Mouse (Mus musculus): Measurements from ENCODE around the gene Mfsd4b1.

DNA sequence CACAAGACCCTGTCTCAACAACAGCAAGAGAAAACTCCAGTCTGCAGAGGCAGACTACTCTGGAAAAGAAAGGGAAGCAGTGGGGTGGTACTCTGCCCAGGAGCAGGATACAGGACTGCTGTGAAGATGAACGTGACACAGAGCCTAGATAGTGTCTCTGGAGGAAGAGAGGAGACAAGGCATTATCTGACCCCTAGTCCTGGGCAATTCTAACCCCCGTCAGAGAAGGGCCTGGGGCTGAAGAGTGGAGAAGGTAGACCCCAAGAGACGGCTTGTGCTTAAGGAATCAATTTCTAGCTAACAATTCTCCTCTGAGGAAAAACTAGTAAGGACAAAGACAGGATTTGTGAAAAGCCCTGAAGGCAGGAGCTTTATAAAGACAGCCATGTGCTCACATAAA is 40.3 kb upstream of the Mfsd4b1 start:
- no peak for TF ChIP-seq MAFK (IDR thresholded peaks at IDR 0.05; ENCODE audit: insufficient read depth, low read depth, low read length)
- no peak for TF ChIP-seq ZC3H11A (IDR thresholded peaks at IDR 0.05; ENCODE audit: borderline replicate concordance, low read depth, low read length)
- TF ChIP-seq HCFC1 (IDR thresholded peaks at IDR 0.05; ENCODE audit: borderline replicate concordance, insufficient read depth, low read length): no peak
- no peak for TF ChIP-seq CHD2 (IDR thresholded peaks at IDR 0.05; ENCODE audit: low read depth, low read length)
